Mouse (Mus musculus) ES-E14 (cell line): Measurements from ENCODE around the gene Tsc22d4.

Experiments used
- CHD2 ChIP-seq: IDR thresholded peaks from 2 replicates; pipeline ENCODE4 v1.6.1; 2014; ENCODE audit warnings: mild to moderate bottlenecking, low read depth, low read length, inconsistent platforms
- HCFC1 ChIP-seq: IDR thresholded peaks from 2 replicates; pipeline ENCODE4 v1.6.1; 2012; ENCODE audit warnings: low read length, inconsistent platforms, borderline replicate concordance; ENCODE audit not compliant: insufficient read depth
- MAFK ChIP-seq: IDR thresholded peaks from 2 replicates; pipeline ENCODE4 v1.6.1; 2014; ENCODE audit warnings: mild to moderate bottlenecking, low read depth, low read length, inconsistent platforms; ENCODE audit not compliant: insufficient read depth
- ZNF384 ChIP-seq: IDR thresholded peaks from 2 replicates; pipeline ENCODE4 v1.6.1; 2012; ENCODE audit warnings: low read depth, low read length, inconsistent platforms

- TF ChIP-seq HCFC1, result peak; percentile 91
- no peak for TF ChIP-seq CHD2
- TF ChIP-seq ZNF384, result no peak
- no peak for TF ChIP-seq MAFK
Measured at GRCm38 (mm10) chr5:137787151-137787928, 41.8 kb downstream of the Tsc22d4 start, which contains the start of the genes Mepce and Zcwpw1.
